Mouse (Mus musculus) lung, adult 2 months (tissue): ENCODE measurements at regions not wholly inside any gene's neighbourhood (a gene's known extent, or its start where the extent isn't known, plus 50 kb on each side); places are given as distances from the start of the nearest gene placed in this dataset.

ENCODE experiments used
- CTCF ChIP-seq: fragments of 200-500 bp; IDR thresholded peaks from 2 replicates; pipeline ENCODE4 v1.5.1; 2011; ENCODE audit warnings: mild to moderate bottlenecking, low read length, control low read depth; ENCODE audit not compliant: insufficient read depth
- POLR2A ChIP-seq: fragments of 200-500 bp; IDR thresholded peaks from 2 replicates; pipeline ENCODE4 v1.6.1; 2011; ENCODE audit warnings: low read depth, mild to moderate bottlenecking, control low read depth, low read length, borderline replicate concordance; ENCODE audit errors: extremely low read depth

DNA sequence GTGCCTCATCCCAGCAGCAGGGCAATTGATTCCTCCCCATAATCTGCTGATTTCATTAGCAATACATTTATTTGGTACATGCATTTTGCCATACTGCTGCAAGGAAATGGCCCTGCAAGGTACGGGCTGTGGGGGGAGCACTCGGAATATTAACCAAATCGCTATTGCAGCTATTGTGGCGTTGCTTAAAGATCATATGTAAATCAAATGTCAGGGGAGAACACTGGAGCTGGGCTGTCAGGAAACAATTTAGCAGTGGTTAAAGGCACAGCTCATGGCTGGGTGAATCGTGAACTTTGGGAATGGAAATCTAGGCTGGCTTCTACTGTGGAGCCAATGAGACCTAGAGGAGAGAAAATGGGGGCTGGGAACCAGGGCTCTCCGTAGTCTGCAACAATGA, 192.0 kb downstream of the Gm26897 start:
- TF ChIP-seq CTCF: no peak
- TF ChIP-seq POLR2A: no peak
